Mouse (Mus musculus): Measurements from ENCODE around the gene Fgf13. TPM values are rescaled to one million over a fixed set of nuclear protein-coding genes. Genes with fewer than 3 reads are reported as not detected.

The Fgf13 gene
- 79.6 TPM for polyA plus RNA-seq (2014; fragmentation: Illumina TruSeq; extraction: RNeasy Lipid Tissue Mini Kit (QIAGEN cat#74804); ENCODE audit: low read depth, low replicate concordance)

DNA sequence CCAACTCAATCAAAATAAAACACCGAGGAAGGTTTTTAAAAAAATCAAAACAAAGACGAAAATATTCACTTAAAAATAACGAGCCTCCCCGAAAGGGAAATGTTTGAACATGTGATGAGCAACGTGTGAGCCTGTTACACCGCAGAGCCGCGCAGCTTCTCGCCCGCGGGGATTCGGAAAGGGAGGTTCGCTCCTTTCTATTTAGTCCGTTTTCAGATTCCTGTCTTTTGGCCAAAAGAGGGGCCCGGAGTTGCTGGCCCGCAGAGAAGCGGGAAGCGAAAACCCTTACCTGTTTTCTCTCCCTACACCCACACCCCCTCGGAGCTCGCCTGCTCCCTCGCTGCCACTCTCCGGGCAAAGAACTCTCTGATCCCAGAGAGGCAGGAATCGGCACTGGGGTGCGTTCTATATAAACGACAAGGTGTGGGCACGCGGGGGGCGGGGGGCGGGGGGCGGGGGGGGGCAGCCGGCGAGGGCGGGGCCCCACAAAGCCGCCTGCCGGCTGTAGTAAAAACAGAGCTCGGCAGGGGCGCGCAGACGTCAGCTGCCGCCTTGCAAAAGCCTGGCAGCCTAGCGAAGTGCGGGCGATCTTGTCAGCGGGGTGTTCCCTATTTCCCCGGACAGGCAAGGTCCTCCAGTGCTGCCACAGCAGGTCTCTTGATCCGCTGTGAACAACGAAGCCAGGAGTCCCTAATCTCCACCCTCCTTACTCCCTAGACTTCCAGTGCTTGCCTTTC lies at the start of gene Fgf13:
TSS of gene Fgf13 (minus strand) at position 377 of the 737 bp plus-strand sequence.

Measured in heart, adult 10 weeks (tissue).